Mouse (Mus musculus): ENCODE results near the gene Irgm2.

Irgm2 gene

GRCm38 (mm10) chr11:58261826-58262225 is 62.4 kb downstream of the Irgm2 start:
- DNase-seq (ENCODE audit: low read depth, low spot score) = no peak

GRCm38 (mm10) chr11:58262336-58262735 is 62.9 kb downstream of the Irgm2 start:
- no peak for DNase-seq (ENCODE audit: low read depth, low spot score)

GRCm38 (mm10) chr11:58263516-58263915 is 64.1 kb downstream of the Irgm2 start:
- DNase-seq (ENCODE audit: low read depth, low spot score) = no peak

GRCm38 (mm10) chr11:58264546-58264945 is 65.1 kb downstream of the Irgm2 start:
- no peak for DNase-seq (ENCODE audit: low read depth, low spot score)

- no peak for DNase-seq (ENCODE audit: low read depth, low spot score)
Measured at GRCm38 (mm10) chr11:58268285-58268684, 68.9 kb downstream of the Irgm2 start.
